Mouse (Mus musculus) myocyte (in vitro differentiated cells): ENCODE measurements around the gene 2010300C02Rik.

Experiments used
- E2F4 ChIP-seq: IDR thresholded peaks from one replicate; pipeline ENCODE4 v1.6.1; 2011; ENCODE audit warnings: mild to moderate bottlenecking, control low read depth, moderate library complexity; ENCODE audit not compliant: insufficient read depth
- MAX ChIP-seq: IDR thresholded peaks from one replicate; pipeline ENCODE4 v1.6.1; 2011; ENCODE audit warnings: low read depth, mild to moderate bottlenecking, control low read depth
- POLR2A ChIP-seq: IDR thresholded peaks from one replicate; pipeline ENCODE4 v1.6.1; 2011; ENCODE audit warnings: low read depth, mild to moderate bottlenecking, control low read depth, moderate library complexity; ENCODE audit not compliant: insufficient read length
- TCF3 ChIP-seq: IDR thresholded peaks from one replicate; pipeline ENCODE4 v1.6.1; 2011; ENCODE audit warnings: low read depth, control low read depth; ENCODE audit not compliant: insufficient read length
- USF1 ChIP-seq: IDR thresholded peaks from one replicate; pipeline ENCODE4 v1.6.1; 2011; ENCODE audit warnings: low read depth, mild to moderate bottlenecking, control low read depth, moderate library complexity

DNA sequence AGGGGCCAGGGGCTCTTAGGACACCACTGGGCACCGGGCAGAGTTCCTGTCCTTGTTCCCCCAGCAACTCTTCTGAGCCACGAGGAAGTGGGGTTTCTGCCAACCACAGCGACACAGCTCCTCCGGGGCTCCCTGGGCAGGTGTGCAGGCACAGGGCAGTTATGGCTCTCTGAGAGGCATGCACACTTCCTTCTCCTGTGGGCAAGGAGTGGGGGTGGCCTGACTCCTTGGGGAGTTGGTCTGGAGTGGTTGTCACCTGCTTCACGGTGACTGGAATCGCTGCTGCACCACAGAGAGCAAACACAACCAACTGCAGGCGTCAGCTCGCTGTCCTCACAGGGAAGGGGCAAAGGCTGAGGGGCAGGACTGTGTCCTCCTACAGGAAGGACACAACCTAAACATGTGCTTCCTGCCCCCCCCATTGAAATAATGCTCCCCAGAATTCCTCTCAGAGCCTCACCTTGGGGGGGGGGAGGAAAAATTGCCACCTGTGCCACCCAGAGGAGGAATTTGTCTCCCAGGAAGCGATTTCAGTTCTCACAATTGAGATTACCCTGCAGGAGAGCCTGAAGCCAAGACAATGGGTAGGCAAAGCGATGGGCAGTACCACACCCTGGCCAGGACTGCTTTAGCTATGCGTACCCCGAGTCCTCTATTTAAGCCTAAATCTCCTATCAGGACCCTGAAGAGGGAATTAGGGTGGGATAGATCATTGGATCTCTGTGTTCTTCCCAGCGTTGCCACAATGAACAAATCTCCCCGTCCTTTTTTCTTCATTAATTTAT lies 54.2 kb downstream of the 2010300C02Rik start:
- TF ChIP-seq USF1 (no peak), POLR2A (no peak), MAX (no peak), TCF3 (no peak), E2F4 (no peak)
